Mouse (Mus musculus) mouse embryonic stem cell (cell line): ENCODE data around the gene Luzp2.

Source experiments
- in situ Hi-C, 2 experiments: fragments of 300-500 bp; cut with MboI; formaldehyde crosslinking; loops; 1 replicate in 1 of 2; 3 replicates in 1 of 2; pipeline ENCODE4 v1.14.3; 2019 to 2020; ENCODE audit warnings: low sequenced_read_pairs in 2 of 2, low pct_unique_long_range_greater_than_20kb in 1 of 2, mixed read lengths in 1 of 2; ENCODE audit not compliant: unreplicated experiment in 1 of 2

Gene Luzp2

DNA sequence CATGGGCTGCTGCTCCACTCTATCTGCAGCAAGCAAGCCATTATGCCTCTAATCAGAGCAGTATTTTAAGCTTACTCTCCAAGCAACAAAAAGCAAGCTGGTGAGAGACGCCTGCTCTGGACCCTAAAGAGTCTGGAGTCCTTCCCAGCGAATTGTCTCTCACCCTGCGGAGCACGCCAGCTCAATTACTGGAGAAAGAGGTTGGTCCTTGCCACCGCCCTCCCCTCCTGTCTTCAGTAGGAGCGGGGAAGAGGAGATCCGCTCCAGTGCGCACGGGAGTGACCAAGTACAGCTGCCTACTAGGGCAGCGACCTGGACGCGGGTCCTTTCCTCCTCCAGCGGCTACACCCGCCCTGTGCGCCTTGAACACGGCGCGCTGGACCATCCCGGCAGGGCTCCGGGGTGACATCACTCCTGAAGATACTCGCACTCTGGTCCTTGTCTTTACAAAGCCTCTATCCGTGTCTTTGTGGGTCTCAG, at the start of gene Luzp2:
Luzp2 (plus strand) TSS at position 127 of the 480 bp plus-strand sequence.
- in situ Hi-C loops = loop anchor here (10.0 to 25.0 kb wide), 2 partner anchors 877 to 1081 kb away; no protein-coding TSS in a partner anchor

GRCm38 (mm10) chr7:54787456-54787855, 47.8 kb upstream of the Luzp2 start:
- in situ Hi-C loops = no loop called here

- in situ Hi-C loops = no loop called here
Measured at GRCm38 (mm10) chr7:54818606-54819005, 16.7 kb upstream of the Luzp2 start.

DNA sequence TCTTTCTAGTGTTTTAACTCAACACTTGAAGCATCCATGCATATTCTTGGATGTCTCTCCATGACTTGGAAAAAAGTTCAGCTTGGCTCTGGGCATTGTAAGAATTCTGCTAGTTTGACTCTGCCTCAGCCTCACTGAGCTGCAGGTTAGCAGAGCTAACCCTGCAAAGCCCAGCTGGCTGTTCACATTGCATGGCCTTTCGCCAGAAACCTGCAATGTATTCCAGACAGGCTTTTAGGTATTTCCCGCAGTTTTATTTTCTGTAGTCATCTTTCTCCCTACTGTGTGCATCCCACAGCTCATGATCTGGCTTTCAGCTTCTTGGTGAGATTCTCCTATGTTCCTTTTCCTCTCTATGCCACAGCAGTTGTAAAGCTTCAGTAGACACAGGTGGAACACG, 6.5 kb upstream of the Luzp2 start:
- in situ Hi-C loops = loop anchor here in 1 of 2 experiments (25.0 kb wide), 1 partner anchor 884 kb away; no protein-coding TSS in a partner anchor

DNA sequence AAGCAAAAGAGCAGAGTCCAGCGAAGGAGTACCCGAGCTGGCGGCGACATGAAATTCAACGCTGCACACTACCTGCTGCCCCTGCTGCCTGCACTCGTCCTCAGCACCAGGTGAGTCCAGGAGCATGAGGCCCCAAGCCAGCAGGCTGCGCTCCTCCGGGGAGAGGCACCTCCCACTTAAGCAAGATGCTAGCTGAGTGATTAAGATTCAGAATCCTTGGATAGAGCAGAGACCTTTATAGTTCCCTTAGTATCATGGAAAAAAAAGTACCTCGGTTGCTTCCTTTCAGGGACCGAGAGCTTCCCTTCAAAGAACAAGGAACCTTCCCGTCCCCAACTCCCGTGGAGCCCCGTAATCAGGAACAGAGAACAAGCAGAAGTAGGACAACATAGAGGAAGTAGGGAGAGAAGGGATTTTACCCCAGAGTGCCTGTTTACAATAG, 634 bp downstream of the Luzp2 start:
- in situ Hi-C loops = loop anchor here (10.0 to 25.0 kb wide), 2 partner anchors 876 to 1081 kb away; no protein-coding TSS in a partner anchor

GRCm38 (mm10) chr7:54836437-54836836, 1.1 kb downstream of the Luzp2 start:
- in situ Hi-C loops = loop anchor here (10.0 to 25.0 kb wide), 2 partner anchors 876 to 1082 kb away; no protein-coding TSS in a partner anchor

- in situ Hi-C loops = loop anchor here (10.0 to 25.0 kb wide), 2 partner anchors 869 to 872 kb away; no protein-coding TSS in a partner anchor
Measured at GRCm38 (mm10) chr7:54842807-54843335, 7.6 kb downstream of the Luzp2 start.

DNA sequence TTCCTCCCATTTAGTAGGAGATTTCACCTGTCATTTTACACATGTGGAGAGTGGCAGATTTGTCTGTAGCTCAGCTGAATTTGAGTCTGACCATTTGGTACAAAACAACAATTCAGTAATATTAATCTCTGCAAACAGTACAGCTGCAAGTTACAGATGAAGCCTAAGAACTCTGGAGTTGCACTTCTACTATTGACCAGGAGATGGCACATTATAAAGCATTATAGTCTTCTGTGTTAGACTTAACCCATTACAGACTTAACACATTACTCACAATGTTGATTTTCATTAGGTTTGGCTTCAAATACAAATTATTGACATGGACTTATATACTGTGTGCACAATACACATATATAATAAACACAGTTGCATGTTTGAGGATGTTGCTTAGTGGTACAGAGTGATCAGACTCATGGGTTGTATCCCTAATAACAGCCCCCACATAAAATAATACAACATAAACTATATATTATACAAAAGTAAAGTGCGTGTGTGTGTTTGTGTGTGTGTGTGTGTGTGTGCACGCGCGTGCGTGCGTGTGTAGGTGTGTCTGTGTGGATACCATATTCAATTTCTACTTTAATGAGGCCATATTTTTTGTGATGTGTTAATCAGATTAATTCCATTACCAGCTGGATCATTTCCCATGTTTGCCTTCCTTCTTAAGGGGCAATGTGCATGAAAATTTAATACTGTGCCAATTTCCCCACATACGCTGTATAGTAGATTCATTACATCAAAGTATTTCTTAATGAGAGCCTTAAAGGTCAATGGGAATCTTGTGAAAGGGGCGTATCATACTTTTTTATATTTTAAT, 10.8 kb downstream of the Luzp2 start:
- in situ Hi-C loops = loop anchor here (10.0 to 25.0 kb wide), 2 partner anchors 866 to 869 kb away; no protein-coding TSS in a partner anchor

DNA sequence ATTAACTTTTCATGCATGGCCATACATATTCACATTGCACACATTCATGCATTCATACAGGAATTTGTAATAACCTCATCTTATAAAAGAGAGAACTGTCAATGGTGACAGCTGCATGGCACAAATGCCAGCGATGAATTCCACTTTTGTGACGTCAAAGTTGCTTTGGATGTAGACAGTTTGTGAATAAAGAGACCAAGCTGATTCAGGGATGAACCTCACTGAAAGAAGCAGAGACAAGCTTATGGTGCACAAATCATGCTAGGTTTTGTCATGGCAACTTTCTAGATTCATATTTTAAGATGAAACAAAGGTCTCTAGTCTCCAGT, 11.4 kb downstream of the Luzp2 start:
- in situ Hi-C loops = loop anchor here (10.0 to 25.0 kb wide), 2 partner anchors 866 to 868 kb away; no protein-coding TSS in a partner anchor

DNA sequence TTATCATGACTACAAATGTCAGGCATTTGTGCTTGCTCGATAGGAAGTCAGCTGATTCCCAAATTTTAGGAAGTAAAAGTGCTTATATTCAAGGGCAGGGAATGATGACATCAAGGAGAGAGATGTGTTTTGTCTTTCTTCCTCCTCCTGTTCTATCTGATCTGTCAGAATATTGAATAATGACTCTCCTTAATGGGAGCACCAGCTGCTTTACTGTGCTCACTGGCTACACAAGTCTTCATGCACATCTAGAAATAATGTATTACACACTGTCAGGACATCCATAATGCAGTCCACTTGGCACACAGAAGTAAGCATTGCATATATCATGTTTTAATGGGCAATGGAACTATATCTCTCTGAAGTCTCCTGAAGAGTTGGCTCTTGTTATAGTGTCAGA, 17.6 kb downstream of the Luzp2 start:
- in situ Hi-C loops = no loop called here

GRCm38 (mm10) chr7:54861230-54861856, 26.0 kb downstream of the Luzp2 start:
- in situ Hi-C loops = no loop called here

DNA sequence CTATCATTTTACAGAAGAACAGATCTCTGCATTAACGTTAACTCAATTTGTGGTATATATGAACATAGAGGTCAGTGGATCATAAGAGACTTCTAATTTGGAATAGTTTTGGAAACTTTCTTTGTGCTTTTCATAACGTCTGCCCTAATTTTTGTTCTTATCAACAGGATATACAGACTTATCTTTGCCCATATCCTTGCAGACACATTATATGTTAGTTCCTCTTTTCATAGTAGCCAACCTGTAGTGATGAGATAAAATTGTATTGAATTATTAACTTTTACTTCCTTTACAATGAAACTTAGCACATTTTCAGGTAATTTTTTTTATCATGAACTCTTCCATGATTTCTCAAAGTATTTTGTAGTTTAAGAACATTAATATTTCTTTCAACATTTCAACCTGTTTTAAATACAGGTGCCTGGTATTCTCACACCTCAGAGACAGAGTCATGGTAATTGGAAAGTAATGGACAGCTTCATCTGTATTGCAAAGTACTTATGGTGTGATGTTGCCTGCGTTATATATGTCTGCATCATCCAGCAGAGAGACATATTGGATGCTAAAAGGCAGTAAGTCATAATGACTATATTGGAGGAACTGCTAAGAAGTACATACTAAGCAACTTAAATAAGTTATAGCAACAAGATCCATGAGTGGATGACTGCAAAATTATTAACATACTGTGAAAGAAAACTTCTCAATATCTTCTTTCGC, 43.8 kb downstream of the Luzp2 start:
- in situ Hi-C loops = no loop called here

DNA sequence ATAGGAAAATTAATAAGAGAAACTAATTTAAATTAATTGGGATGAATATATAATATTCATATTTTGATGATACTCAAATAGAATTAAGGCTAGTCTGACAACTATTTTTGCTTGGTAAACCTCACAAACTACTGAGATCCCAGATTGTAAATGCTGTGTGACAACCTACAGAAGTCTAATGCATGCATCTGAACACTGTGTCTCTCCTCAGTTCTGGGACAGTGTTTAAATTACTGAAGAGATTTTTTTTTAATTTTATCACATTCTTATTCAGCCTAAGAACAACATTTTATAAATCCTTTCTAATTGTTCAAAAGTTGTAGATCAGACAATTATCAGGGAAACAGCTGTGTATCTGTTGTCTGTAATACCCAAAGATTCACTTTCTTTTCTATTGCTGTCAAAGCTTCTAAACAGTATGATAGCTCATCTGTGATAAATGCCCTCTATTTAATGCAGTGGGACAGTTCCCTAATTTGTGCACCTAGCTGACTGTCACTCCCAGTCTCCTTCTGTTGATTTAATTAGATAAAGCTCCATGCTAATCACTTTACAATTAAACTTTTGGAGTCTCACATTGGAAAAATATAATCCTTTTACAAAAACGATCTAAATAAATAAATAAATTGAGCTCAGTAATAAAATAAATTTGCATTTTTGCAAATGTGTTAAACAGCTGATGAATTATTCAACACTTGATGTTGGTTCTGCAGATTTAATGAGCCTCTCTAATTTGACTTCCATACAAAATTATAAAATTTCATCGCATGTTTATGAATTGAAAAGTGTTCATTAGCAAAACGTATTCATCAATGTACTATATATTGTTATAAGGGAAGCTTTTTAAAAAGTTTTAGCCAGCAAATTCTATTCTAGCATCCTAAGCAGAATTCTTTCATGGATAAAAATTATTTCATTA, 58.7 kb downstream of the Luzp2 start:
- in situ Hi-C loops = no loop called here

- in situ Hi-C loops = no loop called here
Measured at GRCm38 (mm10) chr7:54898589-54898988, 63.3 kb downstream of the Luzp2 start.

- in situ Hi-C loops = no loop called here
Measured at GRCm38 (mm10) chr7:54909958-54910357, 74.7 kb downstream of the Luzp2 start.

DNA sequence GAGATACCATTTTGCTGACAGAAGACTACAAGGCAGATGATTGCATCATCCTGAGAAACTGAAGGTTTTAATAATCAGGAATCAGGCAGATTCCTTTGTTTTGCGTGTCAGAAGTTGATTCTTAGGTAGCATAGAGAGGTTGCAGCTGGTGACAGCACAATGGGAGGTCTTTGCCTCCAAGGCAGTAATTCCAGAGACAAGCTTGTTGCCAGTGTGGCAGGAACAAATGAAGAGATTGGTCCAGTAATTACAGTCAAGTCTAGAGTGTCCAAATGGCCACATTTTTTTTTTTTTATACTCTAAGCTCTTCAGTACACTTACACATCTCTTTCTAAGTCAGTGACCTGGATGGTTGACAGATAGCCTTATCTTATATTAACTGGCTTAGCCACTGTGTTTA, 78.7 kb downstream of the Luzp2 start:
- in situ Hi-C loops = no loop called here

DNA sequence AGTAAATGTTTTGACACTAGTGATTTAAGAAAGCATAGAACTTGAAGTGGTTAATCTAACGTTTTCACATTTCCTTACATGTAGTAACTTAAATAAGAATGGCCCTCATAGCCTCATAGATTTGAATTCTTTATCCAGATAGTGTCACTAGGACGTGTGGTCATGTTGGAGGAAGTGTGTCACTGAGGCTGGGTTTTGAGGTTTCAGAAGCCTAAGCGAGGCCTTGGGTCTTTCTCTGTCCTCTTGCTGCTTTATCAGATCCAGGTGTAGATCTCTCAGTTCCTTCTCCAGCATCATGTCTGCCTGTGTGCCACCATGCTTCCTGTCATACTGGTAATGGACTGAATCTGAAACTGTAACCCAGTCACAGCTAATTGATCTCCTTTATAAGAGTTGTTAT, 86.7 kb downstream of the Luzp2 start:
- in situ Hi-C loops = no loop called here

- in situ Hi-C loops = no loop called here
Measured at GRCm38 (mm10) chr7:54956759-54957158, 121.5 kb downstream of the Luzp2 start.
